Mouse (Mus musculus): ENCODE data around the gene Olfr459. TPM values are rescaled to one million over a fixed set of nuclear protein-coding genes. Genes with fewer than 3 reads are reported as not detected.

Gene Olfr459
- polyA plus RNA-seq, 1 experiment from 2014 or later = not detected

GRCm38 (mm10) chr6:41741101-41741500, 33.9 kb downstream of the Olfr459 start:
- no peaks in the 10 kb centered on the region for H3K36me3 ChIP-seq
- H3K9me3 ChIP-seq = no peaks in the 10 kb centered on the region
- ATAC-seq (ENCODE audit: low FRiP score, low read depth) = no peak
- H3K27me3 ChIP-seq = no peaks in the 10 kb centered on the region
- H3K27ac ChIP-seq = no peak overlapping the region
- H3K4me3 ChIP-seq = no peak overlapping the region
- no peak overlapping the region for H3K4me2 ChIP-seq (replicated peaks)
- H3K4me1 ChIP-seq = no peaks in the 10 kb centered on the region
- no peak overlapping the region for H3K9ac ChIP-seq

- Histone ChIP-seq H3K36me3 (no peaks in the 10 kb centered on the region), H3K27me3 (no peaks in the 10 kb centered on the region), H3K27ac (no peak overlapping the region), H3K9me3 (no peaks in the 10 kb centered on the region), H3K4me1 (no peaks in the 10 kb centered on the region), H3K4me2 (replicated peaks) (no peak overlapping the region), H3K4me3 (no peak overlapping the region), H3K9ac (no peak overlapping the region)
- no peak for ATAC-seq (ENCODE audit: low FRiP score, low read depth)
- WGBS = 86% methylated on average over 5 of the region's 5 CpGs
Observed at GRCm38 (mm10) chr6:41734719-41735470, 40.1 kb downstream of the Olfr459 start.

GRCm38 (mm10) chr6:41727989-41728609, 46.9 kb downstream of the Olfr459 start:
- no peak for ATAC-seq (ENCODE audit: low FRiP score, low read depth)
- 84% methylated on average over 1 of the region's 1 CpGs for WGBS
- H3K4me1 ChIP-seq = no peaks in the 10 kb centered on the region

GRCm38 (mm10) chr6:41721430-41721829, 53.5 kb downstream of the Olfr459 start:
- Histone ChIP-seq H3K36me3 (no peaks in the 10 kb centered on the region), H3K4me2 (replicated peaks) (no peak overlapping the region), H3K4me3 (no peak overlapping the region), H3K27ac (no peak overlapping the region), H3K9ac (no peak overlapping the region), H3K9me3 (no peaks in the 10 kb centered on the region), H3K4me1 (no peaks in the 10 kb centered on the region), H3K27me3 (no peaks in the 10 kb centered on the region)
- ATAC-seq (ENCODE audit: low FRiP score, low read depth) = no peak
- 86% methylated on average over 2 of the region's 2 CpGs for WGBS

More at GRCm38 (mm10) chr6:41727989-41728609, 46.9 kb downstream of the Olfr459 start:
- Histone ChIP-seq H3K4me3 (no peak overlapping the region), H3K36me3 (no peaks in the 10 kb centered on the region), H3K9ac (no peak overlapping the region), H3K27me3 (no peaks in the 10 kb centered on the region), H3K9me3 (no peaks in the 10 kb centered on the region), H3K27ac (no peak overlapping the region), H3K4me2 (replicated peaks) (no peak overlapping the region)

Other genes with a start within 250 kb of the Olfr459 start
- 20.6 and 21.3 TPM in 2 replicates for gene Ephb6, start 169.7 kb downstream of the Olfr459 start, polyA plus RNA-seq (2015; fragmentation: Nextera tagmentation; extraction: Ambion mirVana)
- gene Trpv6, start 138.8 kb downstream of the Olfr459 start, polyA plus RNA-seq (2015; fragmentation: Nextera tagmentation; extraction: Ambion mirVana) = 0.54 and 0.66 TPM in 2 replicates
- not detected in 2 replicates for gene Trpv5, start 94.4 kb downstream of the Olfr459 start, polyA plus RNA-seq (2015; fragmentation: Nextera tagmentation; extraction: Ambion mirVana)
- not detected in 2 replicates for gene Llcfc1, start 90.7 kb downstream of the Olfr459 start, polyA plus RNA-seq (2015; fragmentation: Nextera tagmentation; extraction: Ambion mirVana)
- 2.1 and 3.5 TPM in 2 replicates for gene Kel, start 70.8 kb downstream of the Olfr459 start, polyA plus RNA-seq (2015; fragmentation: Nextera tagmentation; extraction: Ambion mirVana)
- not detected in 2 replicates for gene Pip, start 72.4 kb upstream of the Olfr459 start, polyA plus RNA-seq (2015; fragmentation: Nextera tagmentation; extraction: Ambion mirVana)
- gene Sval2, start 77.8 kb upstream of the Olfr459 start, polyA plus RNA-seq (2015; fragmentation: Nextera tagmentation; extraction: Ambion mirVana) = not detected in 2 replicates
- gene Sval1, start 176.5 kb upstream of the Olfr459 start, polyA plus RNA-seq (2015; fragmentation: Nextera tagmentation; extraction: Ambion mirVana) = not detected in 2 replicates
- not detected in 2 replicates for gene Sval3, start 193.0 kb upstream of the Olfr459 start, polyA plus RNA-seq (2015; fragmentation: Nextera tagmentation; extraction: Ambion mirVana)

Measured in limb, embryonic 13.5 days (tissue).